Mouse (Mus musculus) embryonic fibroblast, embryonic 13.5 days (primary cell): ENCODE results near the gene Dock8.

Experiments
- CTCF ChIP-seq: IDR thresholded peaks from 2 replicates; pipeline ENCODE4 v1.5.1; 2011; ENCODE audit warnings: mild to moderate bottlenecking, control low read depth, low read length, moderate library complexity, borderline replicate concordance; ENCODE audit not compliant: insufficient read depth
- POLR2A ChIP-seq: IDR thresholded peaks from 2 replicates; pipeline ENCODE4 v1.6.1; 2011; ENCODE audit warnings: low read depth, mild to moderate bottlenecking, control low read depth, low read length, moderate library complexity

- TF ChIP-seq POLR2A = no peak
- no peak for TF ChIP-seq CTCF
Measured at GRCm38 (mm10) chr19:25176746-25177145, 177.4 kb downstream of the Dock8 start.
